Mouse (Mus musculus): Measurements from ENCODE around the gene Sema5a.

The Sema5a gene

GRCm38 (mm10) chr15:32353513-32353912, 108.9 kb downstream of the Sema5a start:
- DNase-seq (ENCODE audit: low read depth, low spot score): no peak

DNA sequence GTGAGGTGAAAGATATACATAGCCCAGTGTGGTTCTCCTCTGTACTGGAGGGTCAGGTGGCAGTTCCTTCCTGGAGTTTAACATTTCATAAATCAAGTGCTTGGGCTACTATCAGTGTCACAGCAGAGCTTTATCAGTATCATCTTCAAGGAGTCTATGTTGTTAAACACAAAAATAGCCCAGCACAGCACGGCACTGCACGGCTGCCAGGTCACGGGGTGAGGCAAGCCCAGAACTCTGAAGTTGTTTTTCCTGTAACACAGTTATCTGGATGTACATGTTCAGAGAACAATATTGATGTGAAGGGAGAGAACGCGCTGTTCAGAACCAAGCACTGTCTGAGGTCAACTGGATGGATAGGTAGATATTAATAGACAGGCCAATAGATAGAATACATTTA, 112.2 kb downstream of the Sema5a start:
- no peak for DNase-seq (ENCODE audit: low read depth, low spot score)

GRCm38 (mm10) chr15:32367841-32368240, 123.2 kb downstream of the Sema5a start:
- DNase-seq (ENCODE audit: low read depth, low spot score): no peak

DNA sequence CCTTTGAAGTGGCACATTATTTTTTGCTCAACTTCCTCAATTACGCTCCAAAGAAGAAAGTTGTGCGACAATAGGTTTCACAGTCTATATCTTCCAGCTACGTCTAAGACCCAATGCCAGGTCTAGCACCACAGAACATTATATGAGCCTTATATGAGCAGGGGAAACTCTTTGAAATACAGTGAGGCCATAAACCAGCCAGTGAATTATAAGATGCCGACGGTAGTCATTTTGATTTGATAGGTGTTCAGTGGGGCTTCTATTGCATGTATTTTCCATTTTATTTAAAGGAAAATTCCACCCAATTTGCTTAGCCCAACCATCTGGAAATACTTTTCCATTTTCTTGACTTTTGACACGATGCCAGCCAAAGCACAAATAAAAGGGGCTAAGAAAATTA, 126.3 kb downstream of the Sema5a start:
- DNase-seq (ENCODE audit: low read depth, low spot score): no peak

DNA sequence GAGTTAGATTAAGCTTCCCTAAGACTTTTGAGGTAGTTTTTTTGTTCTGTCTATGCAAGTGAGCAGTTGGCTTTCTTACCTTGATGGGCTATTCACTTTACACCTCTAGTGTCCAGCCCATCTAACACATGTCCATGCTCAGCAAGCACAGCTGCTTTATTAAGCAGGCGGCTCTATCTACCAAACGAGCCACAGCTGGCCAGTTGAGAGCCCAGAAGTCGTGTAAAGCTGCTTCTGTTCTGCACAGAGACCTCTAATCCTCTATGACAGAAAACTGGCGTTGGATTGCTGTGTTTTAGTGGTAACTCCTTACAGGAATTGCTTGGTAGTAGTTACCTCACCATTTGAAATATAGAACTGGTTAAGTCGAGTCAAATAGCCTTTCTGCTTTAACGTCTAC, 126.8 kb downstream of the Sema5a start:
- DNase-seq (ENCODE audit: low read depth, low spot score): no peak

GRCm38 (mm10) chr15:32376326-32376725, 131.7 kb downstream of the Sema5a start:
- DNase-seq (ENCODE audit: low read depth, low spot score): no peak

- DNase-seq (ENCODE audit: low read depth, low spot score): no peak
Measured at GRCm38 (mm10) chr15:32377781-32378180, 133.2 kb downstream of the Sema5a start.

DNA sequence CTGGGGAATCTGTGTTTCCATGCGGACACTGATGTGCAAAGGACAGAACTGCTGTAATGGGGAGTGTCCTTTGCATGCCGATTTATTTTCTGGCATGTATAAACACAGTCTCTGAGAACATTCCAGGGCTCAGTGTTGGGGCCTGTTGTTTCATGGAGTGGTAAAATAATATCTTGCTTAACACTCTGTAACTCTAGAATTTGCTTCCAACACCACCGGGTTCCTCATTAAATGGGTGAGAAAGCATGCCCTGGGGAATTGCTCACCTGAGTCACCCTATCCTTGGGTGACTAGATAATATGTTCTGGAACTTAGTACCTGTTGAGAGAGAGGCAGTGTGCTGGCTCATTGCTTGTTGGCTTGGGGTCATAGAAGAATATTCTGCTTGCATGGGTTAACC, 135.7 kb downstream of the Sema5a start:
- no peak for DNase-seq (ENCODE audit: low read depth, low spot score)

GRCm38 (mm10) chr15:32382930-32383481, 138.4 kb downstream of the Sema5a start:
- DNase-seq (ENCODE audit: low read depth, low spot score): no peak

- no peak for DNase-seq (ENCODE audit: low read depth, low spot score)
Measured at GRCm38 (mm10) chr15:32396241-32396890, 151.8 kb downstream of the Sema5a start.

DNA sequence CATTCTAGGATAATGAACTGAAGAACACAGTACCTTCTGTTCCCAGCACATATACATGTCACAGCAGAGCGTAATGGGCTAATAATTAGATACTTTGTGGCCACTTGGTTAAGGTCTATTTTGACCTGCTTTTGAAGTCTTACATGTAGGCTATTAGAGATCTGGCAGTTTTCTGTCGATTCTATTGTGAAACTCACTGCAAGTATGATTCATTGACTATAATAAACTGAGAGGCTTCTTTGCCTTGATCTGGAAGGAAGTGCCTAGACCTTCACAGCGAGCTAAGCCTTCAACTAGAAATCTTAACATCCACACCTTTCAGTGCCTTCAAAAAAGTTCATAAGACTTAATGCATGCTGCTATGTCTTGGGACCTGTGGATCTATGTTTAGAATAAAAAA, 152.5 kb downstream of the Sema5a start:
- DNase-seq (ENCODE audit: low read depth, low spot score): no peak

DNA sequence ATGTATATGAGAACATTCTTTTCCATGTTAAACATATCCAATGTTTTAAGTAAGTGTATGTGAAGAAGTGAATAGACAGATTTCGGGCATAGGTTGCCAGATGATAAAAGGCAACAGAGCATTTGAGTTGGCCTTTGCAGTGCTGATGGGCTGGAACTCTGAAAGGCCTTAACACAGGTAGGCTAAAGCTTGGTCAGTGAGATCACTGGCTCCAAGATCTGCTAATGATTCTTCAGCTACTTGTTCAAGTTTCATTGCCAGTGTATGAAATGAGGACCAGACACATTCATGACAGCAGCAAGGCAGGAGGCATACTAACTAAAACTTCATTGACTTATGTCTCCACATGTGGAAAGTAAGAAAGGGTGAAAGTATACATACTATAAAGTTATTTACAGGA, 154.1 kb downstream of the Sema5a start:
- DNase-seq (ENCODE audit: low read depth, low spot score): no peak

- no peak for DNase-seq (ENCODE audit: low read depth, low spot score)
Measured at GRCm38 (mm10) chr15:32401909-32402527, 157.4 kb downstream of the Sema5a start.

GRCm38 (mm10) chr15:32403321-32403720, 158.7 kb downstream of the Sema5a start:
- no peak for DNase-seq (ENCODE audit: low read depth, low spot score)

DNA sequence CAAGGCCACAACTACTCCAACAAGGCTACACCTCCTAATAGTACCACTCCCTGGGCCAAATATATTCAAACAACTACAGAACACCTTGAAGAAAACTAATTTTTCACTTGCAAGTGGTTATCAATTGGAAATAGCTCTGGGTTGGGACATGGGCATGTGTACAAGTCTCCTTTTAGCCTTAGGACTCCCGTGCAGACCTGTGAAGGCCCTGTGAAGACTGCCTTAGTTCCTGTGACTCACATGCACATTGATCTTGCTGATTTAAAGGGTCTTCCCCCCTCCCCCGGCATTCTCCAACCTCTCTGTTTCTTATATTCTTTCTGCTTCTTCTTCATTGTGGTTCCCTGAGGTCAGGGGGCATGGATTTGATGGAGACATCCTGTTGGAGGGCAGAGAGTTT, 161.8 kb downstream of the Sema5a start:
- no peak for DNase-seq (ENCODE audit: low read depth, low spot score)

DNA sequence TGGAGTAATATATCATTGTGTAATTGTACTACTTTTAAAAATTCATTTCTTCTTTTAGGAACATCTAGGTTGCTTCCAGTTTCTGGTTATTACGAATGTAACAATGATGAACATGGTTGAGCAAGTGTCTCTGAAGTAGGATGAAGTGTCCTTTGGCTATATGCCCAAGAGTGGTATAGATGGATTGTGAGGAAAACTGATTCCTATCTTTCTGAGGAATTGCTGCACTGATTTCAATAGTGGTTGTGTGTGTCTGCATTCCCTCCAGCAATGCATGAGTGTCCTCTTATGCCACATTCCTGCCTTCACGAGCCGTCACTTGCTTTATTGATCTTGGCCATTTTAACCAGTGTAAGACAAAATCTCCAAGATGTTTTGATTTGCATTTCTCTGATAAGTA, 163.2 kb downstream of the Sema5a start:
- no peak for DNase-seq (ENCODE audit: low read depth, low spot score)

DNA sequence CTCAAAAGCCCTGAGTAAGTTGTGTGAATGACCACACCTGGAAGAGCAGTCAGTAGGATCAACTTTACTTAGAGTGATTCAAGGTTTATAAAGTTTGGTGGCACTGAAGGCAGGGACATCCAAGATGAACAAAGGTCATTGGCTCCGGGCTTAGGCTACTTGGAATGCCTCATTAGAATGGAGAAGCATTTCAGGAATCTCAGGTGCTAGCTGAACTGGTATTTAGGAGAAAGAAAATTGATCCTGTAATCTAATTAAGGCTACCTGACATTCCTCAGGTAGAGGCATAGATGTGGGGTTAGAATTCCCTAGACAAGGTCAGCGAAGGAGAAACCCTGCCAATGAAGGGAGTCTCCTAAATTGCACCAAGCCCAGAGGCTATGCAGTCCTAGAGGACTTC, 171.7 kb downstream of the Sema5a start:
- DNase-seq (ENCODE audit: low read depth, low spot score): no peak

DNA sequence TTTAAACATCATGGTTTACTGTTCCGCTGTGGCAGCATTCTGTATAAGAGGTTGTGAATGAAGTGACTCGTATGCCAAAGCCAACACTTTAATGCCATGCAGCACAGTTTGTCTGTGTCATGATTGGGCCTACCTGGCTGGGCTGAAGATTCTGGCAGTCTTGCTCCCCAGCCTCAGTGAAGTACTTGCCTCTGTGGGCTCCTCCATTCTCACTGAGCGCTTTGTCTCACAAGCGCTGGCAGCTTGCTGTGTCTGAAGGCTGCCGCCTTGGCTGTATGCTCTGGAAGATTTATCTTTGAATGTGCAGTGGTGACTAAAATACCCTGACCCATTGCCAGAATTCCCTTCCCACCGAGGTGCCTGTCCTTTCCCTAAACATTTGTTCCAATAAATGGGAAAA, 178.0 kb downstream of the Sema5a start:
- no peak for DNase-seq (ENCODE audit: low read depth, low spot score)

GRCm38 (mm10) chr15:32423061-32423460, 178.5 kb downstream of the Sema5a start:
- no peak for DNase-seq (ENCODE audit: low read depth, low spot score)

- no peak for DNase-seq (ENCODE audit: low read depth, low spot score)
Measured at GRCm38 (mm10) chr15:32427188-32427924, 182.7 kb downstream of the Sema5a start.

GRCm38 (mm10) chr15:32432927-32433832, 188.6 kb downstream of the Sema5a start:
- DNase-seq (ENCODE audit: low read depth, low spot score): no peak

GRCm38 (mm10) chr15:32433833-32434155, 189.2 kb downstream of the Sema5a start:
- DNase-seq (ENCODE audit: low read depth, low spot score): no peak
